Mouse (Mus musculus): ENCODE results near the gene Gripap1.
"Not testable (repeated sequence)": the region's sequence is repeated elsewhere in the genome, so short reads cannot be mapped to it uniquely, and the experiment has no call there.

The Gripap1 gene

DNA sequence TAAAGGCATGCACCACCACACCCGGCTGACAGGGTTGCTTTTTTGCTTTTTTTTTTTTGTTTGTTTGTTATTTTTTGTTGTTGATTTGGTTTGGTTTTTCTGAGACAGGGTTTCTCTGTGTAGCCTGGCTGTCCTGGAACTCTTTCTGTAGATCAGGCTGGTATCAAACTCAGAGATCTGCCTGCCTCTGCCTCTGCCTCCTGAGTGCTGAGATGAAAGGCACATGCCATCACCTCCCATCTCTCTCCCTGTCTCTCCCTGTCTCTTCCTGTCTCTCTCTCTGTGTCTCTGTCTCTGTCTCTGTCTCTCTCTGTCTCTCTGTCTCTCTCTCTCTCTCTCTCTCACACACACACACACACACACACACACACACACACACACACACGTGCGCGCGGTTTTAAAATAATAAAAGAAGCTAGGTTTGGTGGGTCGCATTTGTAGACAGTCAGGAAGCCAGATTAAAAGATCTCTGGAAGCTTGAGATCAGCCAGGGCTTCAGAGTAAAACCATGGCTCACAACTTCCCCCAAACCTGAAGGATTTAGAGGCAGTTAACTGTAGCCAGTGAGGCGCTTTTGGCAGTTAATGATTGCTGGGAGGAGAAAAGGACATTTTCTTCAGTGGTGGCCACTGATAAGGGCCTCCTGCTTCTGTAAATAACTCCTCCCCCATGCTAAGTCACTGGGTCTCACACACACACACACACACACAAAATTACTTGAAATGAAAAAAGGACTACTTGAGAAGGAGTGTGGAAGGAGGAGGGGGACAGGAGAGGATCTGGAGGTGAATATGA, 10.9 kb upstream of the Gripap1 start:
- no peak for DNase-seq (ENCODE audit: low read depth, low spot score)

GRCm38 (mm10) chrX:7779294-7779693, 10.3 kb upstream of the Gripap1 start:
- DNase-seq (ENCODE audit: low read depth, low spot score) = no peak

DNA sequence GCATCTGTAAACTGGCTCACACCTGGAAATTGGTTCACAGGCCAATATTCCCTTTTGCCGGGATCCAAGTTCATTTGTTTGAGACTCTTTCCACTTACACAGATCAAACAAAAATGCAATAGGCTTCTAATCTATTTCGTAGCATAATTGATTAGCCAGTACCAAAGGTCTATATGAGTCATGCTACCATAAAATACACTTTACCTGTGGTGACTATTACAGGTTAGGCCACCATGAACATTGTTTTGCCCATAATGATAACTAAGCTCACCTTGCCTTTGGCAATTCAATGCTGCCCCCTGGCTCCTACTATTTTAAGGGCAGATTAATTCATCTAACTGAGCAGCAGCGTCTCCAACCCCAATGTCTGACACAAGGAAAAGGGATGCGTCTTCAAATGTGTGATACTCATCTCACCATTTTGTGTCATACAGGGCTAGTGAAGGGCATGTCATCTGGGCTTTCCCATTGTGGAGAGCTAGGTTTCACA, 6.9 kb upstream of the Gripap1 start:
- DNase-seq (ENCODE audit: low read depth, low spot score) = no peak

- DNase-seq (ENCODE audit: low read depth, low spot score) = no peak
Observed at GRCm38 (mm10) chrX:7790309-7790708, 744 bp downstream of the Gripap1 start.

GRCm38 (mm10) chrX:7793361-7793760, 3.8 kb downstream of the Gripap1 start:
- DNase-seq (ENCODE audit: low read depth, low spot score) = no peak

GRCm38 (mm10) chrX:7795016-7795415, 5.5 kb downstream of the Gripap1 start:
- DNase-seq (ENCODE audit: low read depth, low spot score) = no peak

GRCm38 (mm10) chrX:7797327-7797726, 7.8 kb downstream of the Gripap1 start:
- DNase-seq (ENCODE audit: low read depth, low spot score) = no peak

GRCm38 (mm10) chrX:7802157-7802556, 12.6 kb downstream of the Gripap1 start:
- DNase-seq (ENCODE audit: low read depth, low spot score) = not testable (repeated sequence)

DNA sequence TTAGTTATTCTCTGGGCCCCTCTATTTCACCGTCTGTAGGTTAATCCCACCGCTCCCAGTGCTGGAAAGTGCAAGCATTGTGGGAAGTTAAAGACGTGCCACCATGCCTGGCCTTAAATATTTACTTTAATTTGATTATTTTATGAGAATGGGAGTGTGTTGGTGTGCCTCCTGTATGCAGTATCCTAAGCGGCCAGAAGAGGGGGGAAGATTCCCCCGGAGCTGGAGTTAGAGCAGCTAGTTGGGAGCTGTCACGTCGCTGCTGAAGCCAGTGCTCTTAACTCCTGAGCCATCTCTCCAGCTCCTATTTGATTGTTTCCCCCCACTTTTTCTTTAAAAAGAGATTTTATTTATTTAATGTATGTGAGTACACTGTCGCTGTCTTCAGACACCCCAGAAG, 25.5 kb downstream of the Gripap1 start:
- not testable (repeated sequence) for DNase-seq (ENCODE audit: low read depth, low spot score)

DNA sequence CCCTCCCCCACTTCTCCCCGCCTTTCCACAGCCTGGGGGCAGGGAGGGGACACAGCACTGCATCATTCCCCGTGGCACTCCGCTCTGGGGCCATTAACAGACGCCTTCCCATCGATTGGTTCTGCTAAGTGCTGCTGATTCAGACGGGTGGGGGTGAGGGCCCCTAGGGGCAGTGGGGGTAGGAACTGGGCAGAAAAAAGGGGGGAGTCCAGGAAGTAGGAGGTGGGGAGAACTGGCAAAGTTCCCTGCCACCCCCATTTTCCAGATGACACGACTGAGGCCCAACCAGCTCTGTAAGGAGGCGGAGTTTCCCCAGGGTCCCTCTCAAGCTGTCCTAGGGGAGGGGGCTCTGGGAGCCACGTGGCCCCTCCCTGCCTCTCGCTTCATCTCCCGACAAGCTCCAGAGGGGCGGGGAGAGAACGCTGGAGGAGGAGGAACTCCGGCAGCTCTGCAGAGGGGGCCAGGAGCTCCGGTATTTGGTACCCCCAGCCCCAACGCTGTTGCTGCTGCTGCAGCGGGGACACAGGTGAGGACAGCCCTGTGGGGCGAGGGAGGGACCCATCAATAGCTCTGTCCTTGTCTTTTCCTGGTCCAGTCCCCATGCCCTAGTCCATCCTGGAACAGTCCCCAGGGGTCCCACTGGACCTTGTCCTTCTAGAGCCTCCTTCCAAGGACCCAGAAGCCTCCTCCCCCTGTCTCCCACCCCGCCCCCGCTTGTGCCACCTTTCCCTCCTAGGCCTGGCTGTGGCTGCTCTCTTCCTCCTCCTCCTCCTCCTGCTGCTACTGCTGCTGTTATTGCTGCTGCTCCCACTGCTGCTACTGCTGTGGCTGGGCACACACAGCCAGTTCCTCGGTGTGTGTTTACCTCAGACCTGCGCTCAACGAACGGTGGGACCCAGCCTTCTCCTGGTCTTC, 32.6 kb downstream of the Gripap1 start, which contains the start of gene Kcnd1:
Gene Kcnd1 (plus strand): TSS at position 425 of the 915 bp plus-strand sequence.
- DNase-seq (ENCODE audit: low read depth, low spot score) = no peak

GRCm38 (mm10) chrX:7837146-7837545, 47.6 kb downstream of the Gripap1 start:
- DNase-seq (ENCODE audit: low read depth, low spot score) = no peak

GRCm38 (mm10) chrX:7840842-7841162, 51.2 kb downstream of the Gripap1 start:
- DNase-seq (ENCODE audit: low read depth, low spot score) = no peak

DNA sequence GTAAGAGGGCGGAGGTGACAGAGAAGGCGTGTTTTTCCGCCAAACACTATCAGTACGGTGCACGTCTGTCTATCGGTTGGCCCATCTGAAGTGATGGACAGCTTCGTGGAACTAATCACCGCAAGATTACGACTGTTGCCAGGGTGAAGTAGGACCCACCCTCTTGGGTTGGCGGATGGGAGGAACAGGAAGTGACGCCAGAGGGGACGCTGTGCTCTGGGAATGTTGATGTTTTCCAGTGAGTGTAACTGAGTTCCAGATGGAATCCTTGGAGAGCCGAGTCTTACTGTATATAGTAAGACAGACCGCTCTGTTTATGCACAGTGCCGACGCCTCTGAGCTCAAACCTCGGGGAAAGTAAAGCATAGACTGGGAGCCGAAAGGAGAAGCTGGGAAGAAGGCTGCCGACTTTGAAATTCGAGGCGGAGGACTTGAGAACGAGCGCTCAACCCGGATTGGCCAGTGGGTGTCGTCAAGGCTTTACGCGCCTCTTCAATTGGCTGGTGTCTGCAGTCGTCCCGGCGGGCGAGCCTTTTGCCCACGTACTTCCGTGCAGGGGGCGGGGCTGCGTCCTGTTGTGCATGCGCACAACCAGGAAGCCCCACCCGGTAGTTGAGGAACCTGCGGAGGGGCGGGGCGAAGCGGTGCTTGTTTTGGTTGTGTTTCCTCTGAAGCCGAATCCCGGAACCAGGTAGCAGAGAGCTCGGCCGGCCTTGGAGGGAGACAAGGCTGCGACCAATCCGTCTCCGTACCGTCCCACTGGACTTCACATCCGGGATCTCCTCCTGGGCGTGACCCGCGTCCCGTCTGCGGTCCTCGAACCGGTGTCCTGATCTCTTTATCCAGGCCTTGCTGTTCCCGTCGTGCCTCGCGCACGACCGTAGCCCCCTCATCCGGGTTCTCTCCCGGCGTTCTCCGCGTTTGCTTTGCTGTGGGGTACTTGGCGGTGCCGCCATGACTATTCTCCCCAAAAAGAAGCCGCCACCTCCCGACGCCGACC, 51.9 kb downstream of the Gripap1 start, which contains the start of gene Otud5:
Gene Otud5 (plus strand): TSS at position 202 of the 1,000 bp plus-strand sequence.
- DNase-seq (ENCODE audit: low read depth, low spot score) = peak; percentile 87

- no peak for DNase-seq (ENCODE audit: low read depth, low spot score)
Observed at GRCm38 (mm10) chrX:7842318-7842717, 52.8 kb downstream of the Gripap1 start.

DNA sequence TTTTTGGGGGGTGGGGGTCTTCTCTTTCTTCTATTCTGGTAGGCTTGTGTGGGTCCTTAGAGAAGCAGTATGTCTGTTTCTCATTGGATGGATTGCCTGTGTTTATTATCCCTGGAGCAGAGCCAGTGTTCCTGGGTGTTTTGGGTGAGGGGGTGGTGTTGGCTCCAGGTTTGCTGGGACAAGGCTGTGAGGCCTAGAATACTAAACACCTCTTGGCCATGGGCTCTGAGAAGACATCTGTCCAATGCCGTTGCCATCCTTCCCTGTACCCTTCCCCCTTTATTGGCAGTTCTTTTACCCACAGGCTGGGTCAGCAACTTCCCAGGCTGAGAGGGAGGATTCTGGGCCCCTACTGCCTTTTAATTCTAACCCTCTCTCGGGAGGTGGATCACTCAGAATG, 58.3 kb downstream of the Gripap1 start:
- no peak for DNase-seq (ENCODE audit: low read depth, low spot score)

GRCm38 (mm10) chrX:7854578-7854977, 65.0 kb downstream of the Gripap1 start:
- DNase-seq (ENCODE audit: low read depth, low spot score) = no peak

DNA sequence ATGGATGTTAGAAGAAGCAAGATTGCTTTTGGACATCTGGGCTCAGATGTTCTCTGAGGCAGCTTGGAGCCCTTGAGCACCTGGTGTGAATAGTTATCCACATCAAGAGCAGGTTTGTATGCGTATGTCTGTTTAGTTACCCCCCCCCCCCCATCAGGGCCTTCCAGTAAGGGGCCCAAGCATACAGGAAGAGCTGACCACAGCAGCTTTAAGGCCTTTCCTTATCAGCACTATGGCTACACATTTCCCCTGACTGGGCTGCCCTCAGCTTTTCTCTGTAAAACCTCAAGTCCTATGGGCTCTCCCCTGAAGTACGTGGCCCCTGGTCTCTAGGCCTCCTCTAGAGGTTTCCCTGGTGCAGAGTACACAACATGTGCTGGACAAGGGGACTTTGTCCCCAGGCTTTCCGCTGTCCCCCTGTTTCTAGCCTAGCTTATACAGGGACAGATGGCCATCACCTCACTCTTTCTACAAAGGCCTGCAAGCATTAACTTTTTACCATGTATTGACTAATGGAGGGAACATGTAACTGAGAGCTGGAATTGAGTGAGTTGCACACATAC, 69.7 kb downstream of the Gripap1 start:
- no peak for DNase-seq (ENCODE audit: low read depth, low spot score)

DNA sequence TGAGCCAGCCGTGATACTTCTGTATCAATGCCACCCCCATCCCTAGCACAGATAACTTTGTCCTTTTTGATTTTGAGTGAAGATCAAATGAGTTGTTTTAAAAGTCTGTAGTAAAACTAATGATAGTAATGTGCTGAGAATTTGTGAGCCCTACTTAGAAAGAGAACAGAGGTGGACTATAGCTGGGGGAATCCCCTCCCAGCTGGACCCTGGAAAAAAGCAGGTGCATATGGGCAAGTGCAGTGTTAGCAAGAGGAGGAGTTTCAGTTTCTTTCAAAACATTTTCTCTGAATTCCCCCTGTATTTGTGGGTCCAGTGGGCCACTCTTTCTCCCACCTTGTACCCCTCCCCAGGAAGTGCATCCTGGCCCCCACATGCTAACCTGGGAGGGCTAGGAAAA, 73.6 kb downstream of the Gripap1 start:
- no peak for DNase-seq (ENCODE audit: low read depth, low spot score)

GRCm38 (mm10) chrX:7864551-7864950, 75.0 kb downstream of the Gripap1 start:
- no peak for DNase-seq (ENCODE audit: low read depth, low spot score)

GRCm38 (mm10) chrX:7865343-7865742, 75.8 kb downstream of the Gripap1 start:
- DNase-seq (ENCODE audit: low read depth, low spot score) = no peak

DNA sequence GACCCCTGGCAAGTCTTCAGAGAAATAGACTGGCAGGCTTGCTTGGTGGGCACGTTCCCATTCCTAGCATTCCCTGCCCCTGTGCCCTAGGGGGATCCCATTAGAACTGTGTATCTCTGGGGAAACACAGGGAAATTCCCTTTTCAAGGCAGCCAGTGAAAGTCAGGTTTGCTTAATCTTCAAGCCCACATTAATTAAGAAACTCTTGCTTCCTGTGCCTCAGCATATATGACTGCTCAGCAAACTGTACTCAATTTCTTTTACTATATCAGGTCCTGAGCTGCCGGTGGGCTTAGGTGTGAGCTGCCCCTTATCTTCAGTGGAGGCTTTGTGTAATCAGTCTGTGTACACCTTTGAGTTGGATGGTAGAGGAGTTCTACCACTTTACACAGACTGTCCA, 76.2 kb downstream of the Gripap1 start:
- no peak for DNase-seq (ENCODE audit: low read depth, low spot score)

Data from c-Kit-negative CD71-positive TER-119-positive erythroid progenitor cells, embryonic 14.5 days (primary cell).